ENCODE assay signal across 8 mouse cellular contexts in genomic region chr10:121505929-121506328, GRCm38 (mm10). TPM values are rescaled to one million over a fixed set of nuclear protein-coding genes. Genes with fewer than 3 reads are reported as not detected.
A peak's percentile ranks its signal among the peaks of the same experiment; 100 is the strongest.
DNase-seq lines count a peak whose midpoint lies in the region; ATAC-seq lines count a peak whose summit lies in the region.

No protein-coding gene starts in this region.

- H3K4me3 ChIP-seq in kidney, embryonic 16.5 days (ENCODE audit: low read length) = no peak overlapping the region
- no peak overlapping the region for H3K4me3 ChIP-seq in forebrain, embryonic 12.5 days (replicated peaks)
- no peak overlapping the region for H3K4me3 ChIP-seq in limb, embryonic 11.5 days (ENCODE audit: low read depth, low read length)
- peak overlapping the region; percentile 9; the same call in 1 of the 2 replicates for H3K4me3 ChIP-seq in neural tube, embryonic 12.5 days

- H3K36me3 ChIP-seq in kidney, embryonic 16.5 days (ENCODE audit: insufficient read depth, low read length) = no peaks in the 10 kb centered on the region
- no peaks in the 10 kb centered on the region for H3K36me3 ChIP-seq in forebrain, embryonic 12.5 days (replicated peaks)
- H3K36me3 ChIP-seq in limb, embryonic 11.5 days (ENCODE audit: control insufficient read depth, insufficient read depth, low read length) = no peaks in the 10 kb centered on the region
- H3K36me3 ChIP-seq in neural tube, embryonic 12.5 days = no peaks in the 10 kb centered on the region

- H3K27me3 ChIP-seq in kidney, embryonic 16.5 days (ENCODE audit: insufficient read depth, low read length) = no peaks in the 10 kb centered on the region
- no peaks in the 10 kb centered on the region for H3K27me3 ChIP-seq in forebrain, embryonic 12.5 days
- no peaks in the 10 kb centered on the region for H3K27me3 ChIP-seq in limb, embryonic 11.5 days (ENCODE audit: control insufficient read depth, insufficient read depth, low read length)
- H3K27me3 ChIP-seq in neural tube, embryonic 12.5 days (replicated peaks) = no peaks in the 10 kb centered on the region

- H3K4me2 ChIP-seq in kidney, embryonic 16.5 days (replicated peaks; ENCODE audit: low read depth, low read length) = peak overlapping the region; percentile 74; the same call in 1 of the 2 replicates
- peak overlapping the region; percentile 55; the same call in 1 of the 2 replicates for H3K4me2 ChIP-seq in forebrain, embryonic 12.5 days
- no peak overlapping the region; the same call in 1 of the 2 replicates for H3K4me2 ChIP-seq in limb, embryonic 11.5 days (ENCODE audit: low read depth, severe bottlenecking)
- H3K4me2 ChIP-seq in neural tube, embryonic 12.5 days (replicated peaks) = peak overlapping the region; percentile 60

- ATAC-seq in kidney, embryonic 16.5 days (ENCODE audit: low FRiP score, low TSS enrichment) = no peak
- ATAC-seq in forebrain, embryonic 12.5 days (ENCODE audit: low FRiP score) = no peak
- no peak for ATAC-seq in limb, embryonic 11.5 days (ENCODE audit: insufficient number of reproducible peaks, low FRiP score, low TSS enrichment, low read depth)
- ATAC-seq in neural tube, embryonic 12.5 days (ENCODE audit: low FRiP score, low read depth) = no peak
- no peak for ATAC-seq in inflammation-experienced regulatory T-cells, adult 6 months

- peak overlapping the region; percentile 77 for H3K27ac ChIP-seq in kidney, embryonic 16.5 days (ENCODE audit: low read length)
- H3K27ac ChIP-seq in forebrain, embryonic 12.5 days = peak overlapping the region; percentile 68; the same call in 1 of the 2 replicates
- peak overlapping the region; percentile 70; the same call in 1 of the 2 replicates for H3K27ac ChIP-seq in limb, embryonic 11.5 days (replicated peaks; ENCODE audit: low read depth, low read length)
- peak overlapping the region; percentile 72 for H3K27ac ChIP-seq in neural tube, embryonic 12.5 days

- peak overlapping the region; percentile 66; the same call in 1 of the 2 replicates for H3K9ac ChIP-seq in kidney, embryonic 16.5 days (replicated peaks; ENCODE audit: low read length)
- no peak overlapping the region for H3K9ac ChIP-seq in forebrain, embryonic 12.5 days
- no peak overlapping the region for H3K9ac ChIP-seq in limb, embryonic 11.5 days (ENCODE audit: low read length)
- H3K9ac ChIP-seq in neural tube, embryonic 12.5 days = no peak overlapping the region

- 68% methylated on average over 7 of the region's 7 CpGs for WGBS in kidney, embryonic 16.5 days
- WGBS in forebrain, embryonic 12.5 days = 69% methylated on average over 7 of the region's 7 CpGs
- WGBS in limb, embryonic 11.5 days = 54% methylated on average over 7 of the region's 7 CpGs
- WGBS in neural tube, embryonic 12.5 days = 63% methylated on average over 7 of the region's 7 CpGs

- DNase-seq in kidney, postnatal 10 days = no peak
- DNase-seq in limb, embryonic 11.5 days (ENCODE audit: low spot score) = no peak
- DNase-seq in urinary bladder, postnatal 36 days (ENCODE audit: low spot score in 2 of 2) = no peak
- no peak for DNase-seq in natural killer cell, adult 2 months (ENCODE audit: low spot score in 2 of 2)

- H3K9me3 ChIP-seq in kidney, embryonic 16.5 days (ENCODE audit: low read length) = no peaks in the 10 kb centered on the region
- no peaks in the 10 kb centered on the region for H3K9me3 ChIP-seq in forebrain, embryonic 12.5 days
- H3K9me3 ChIP-seq in limb, embryonic 11.5 days (ENCODE audit: control insufficient read depth, low read length) = no peaks in the 10 kb centered on the region
- no peaks in the 10 kb centered on the region for H3K9me3 ChIP-seq in neural tube, embryonic 12.5 days

- peaks cover 43% of the 10 kb centered on the region for H3K4me1 ChIP-seq in kidney, embryonic 16.5 days (ENCODE audit: insufficient read depth, low read length)
- H3K4me1 ChIP-seq in forebrain, embryonic 12.5 days = peaks cover 32% of the 10 kb centered on the region
- peaks cover 25% of the 10 kb centered on the region for H3K4me1 ChIP-seq in limb, embryonic 11.5 days (ENCODE audit: control insufficient read depth, insufficient read depth, low read length)
- H3K4me1 ChIP-seq in neural tube, embryonic 12.5 days = peaks cover 36% of the 10 kb centered on the region

RNA-seq across cellular contexts. Expression of gene Rassf3, which starts 29.8 kb away (rescaled TPM):
- polyA plus RNA-seq in kidney, embryonic 16.5 days (2015; fragmentation: Nextera tagmentation; extraction: Ambion mirVana) = 14.8 and 15.2 TPM in 2 replicates
- polyA plus RNA-seq in forebrain, embryonic 12.5 days (2016; fragmentation: Nextera tagmentation; extraction: Ambion mirVana) = 6.6 and 7.3 TPM in 2 replicates
- polyA plus RNA-seq in limb, embryonic 11.5 days (2014; fragmentation: Nextera tagmentation; extraction: Ambion mirVana) = 16.5 and 17.2 TPM in 2 replicates
- polyA plus RNA-seq in neural tube, embryonic 12.5 days (2016; fragmentation: Nextera tagmentation; extraction: Ambion mirVana) = 11.4 and 13.5 TPM in 2 replicates
- 1 to 10 TPM; 6.1 to 6.8 (median 6.2) TPM for polyA plus RNA-seq in inflammation-experienced regulatory T-cells, adult 6 months (2017; shearing (Covaris generic))
